Mouse (Mus musculus): ENCODE results near the gene Nsmf.

The Nsmf gene

GRCm38 (mm10) chr2:25087842-25088241, 33.7 kb downstream of the Nsmf start:
- peak; percentile 39 to 41 for DNase-seq

- DNase-seq: no peak
These were observed 34.5 kb downstream of the Nsmf start for GRCm38 (mm10) chr2:25088636-25089035.

GRCm38 (mm10) chr2:25094785-25095108, 40.6 kb downstream of the Nsmf start:
- DNase-seq: no peak

GRCm38 (mm10) chr2:25095109-25095850, 41.1 kb downstream of the Nsmf start, which contains the start of gene Noxa1:
TSS of gene Noxa1 (minus strand) at chr2:25095149.
- DNase-seq: no peak

- no peak for DNase-seq
These were observed 44.0 kb downstream of the Nsmf start for GRCm38 (mm10) chr2:25098005-25098615.

GRCm38 (mm10) chr2:25098956-25099355, 44.8 kb downstream of the Nsmf start:
- peak; percentile 30 to 70 for DNase-seq

- DNase-seq: no peak
These were observed 45.5 kb downstream of the Nsmf start for GRCm38 (mm10) chr2:25099703-25100102.

GRCm38 (mm10) chr2:25104122-25104521, 50.0 kb downstream of the Nsmf start:
- no peak for DNase-seq

- peak in 1 of 2 experiments; percentile 12 for DNase-seq
These were observed 51.9 kb downstream of the Nsmf start for GRCm38 (mm10) chr2:25106045-25106444.

- DNase-seq: no peak
These were observed 55.3 kb downstream of the Nsmf start for GRCm38 (mm10) chr2:25109487-25109886.

- DNase-seq: peak; percentile 90 to 92
These were observed 56.5 kb downstream of the Nsmf start for GRCm38 (mm10) chr2:25110505-25111183.

- peak; percentile 27 to 48 for DNase-seq
These were observed 57.1 kb downstream of the Nsmf start for GRCm38 (mm10) chr2:25111184-25111791.

Measured in kidney, postnatal 36 days (tissue).